In genomic region chr11:97437745-97438144, GRCm38 (mm10) we compare ENCODE assay signal across 8 mouse cellular contexts. TPM values are rescaled to one million over a fixed set of nuclear protein-coding genes. Genes with fewer than 3 reads are reported as not detected.
DNase-seq lines count a peak whose midpoint lies in the region; ATAC-seq and TF ChIP-seq lines count a peak whose summit lies in the region.

No protein-coding gene starts in this region.

- H3K4me2 ChIP-seq in forebrain, postnatal 0 days (ENCODE audit: low read depth), result no peak overlapping the region

- no peak overlapping the region for H3K9ac ChIP-seq in forebrain, postnatal 0 days

- no peaks in the 10 kb centered on the region for H3K9me3 ChIP-seq in forebrain, embryonic 10.5 days
- H3K9me3 ChIP-seq in forebrain, postnatal 0 days (ENCODE audit: low read length), result no peaks in the 10 kb centered on the region

- H3K4me1 ChIP-seq in forebrain, embryonic 10.5 days, result peaks cover 87% of the 10 kb centered on the region
- H3K4me1 ChIP-seq in forebrain, postnatal 0 days (ENCODE audit: insufficient read depth), result 0 out of 2 replicates have a peak, but pooled peaks cover 6% of the 10 kb centered on the region
- H3K4me1 ChIP-seq in lung, adult 2 months (ENCODE audit: control insufficient read depth, insufficient read depth, low read length), result peaks cover 41% of the 10 kb centered on the region

- peaks cover 53% of the 10 kb centered on the region for H3K27me3 ChIP-seq in forebrain, embryonic 10.5 days (ENCODE audit: poor library complexity, severe bottlenecking)
- peaks cover 3% of the 10 kb centered on the region; the same call in 1 of the 2 replicates for H3K27me3 ChIP-seq in forebrain, postnatal 0 days (ENCODE audit: insufficient read depth, low read length)

- 10% methylated on average over 5 of the region's 5 CpGs for WGBS in forebrain, embryonic 10.5 days
- 28% methylated on average over 5 of the region's 5 CpGs for WGBS in forebrain, postnatal 0 days
- 10% methylated on average over 5 of the region's 5 CpGs for WGBS in lung, adult 2 months

- H3K36me3 ChIP-seq in forebrain, embryonic 10.5 days (replicated peaks), result no peaks in the 10 kb centered on the region
- H3K36me3 ChIP-seq in forebrain, postnatal 0 days (ENCODE audit: insufficient read depth), result no peaks in the 10 kb centered on the region; the same call in 1 of the 2 replicates

- no peak for TF ChIP-seq CTCF in forebrain, postnatal 0 days (IDR thresholded peaks at IDR 0.05; ENCODE audit: low read depth)
- TF ChIP-seq CTCF in lung, adult 2 months (IDR thresholded peaks at IDR 0.05; ENCODE audit: insufficient read depth, low read length), result no peak

- no peak for ATAC-seq in forebrain, postnatal 0 days

- H3K27ac ChIP-seq in forebrain, embryonic 10.5 days, result peak overlapping the region; percentile 74
- H3K27ac ChIP-seq in forebrain, postnatal 0 days (ENCODE audit: low read depth, low read length), result no peak overlapping the region

- peak; percentile 8; the same call in 1 of the 2 replicates for TF ChIP-seq POLR2A in lung, adult 2 months (IDR thresholded peaks at IDR 0.05; ENCODE audit: borderline replicate concordance, extremely low read depth, low read depth, low read length)

- no peak for DNase-seq in forebrain, embryonic 10.5 days (ENCODE audit: extremely low spot score, low spot score)
- DNase-seq in forebrain, postnatal 0 days, result no peak
- DNase-seq in adrenal gland, adult 8-10 months, result peak; percentile 74
- DNase-seq in heart, adult 11 months, result peak; percentile 99
- DNase-seq in kidney, adult 18-20 months, result peak; percentile 79
- peak; percentile 76 for DNase-seq in lung, adult 2 months
- DNase-seq in testis, postnatal 10 days (ENCODE audit: low spot score), result peak; percentile 89
- DNase-seq in frontal cortex, postnatal 25 days (ENCODE audit: low spot score in 2 of 2), result no peak

- H3K4me3 ChIP-seq in forebrain, embryonic 10.5 days, result no peak overlapping the region
- H3K4me3 ChIP-seq in forebrain, postnatal 0 days (ENCODE audit: low read depth, low read length), result no peak overlapping the region
- no peak overlapping the region for H3K4me3 ChIP-seq in lung, adult 2 months (replicated peaks; ENCODE audit: extremely low read depth, low read depth, low read length)

RNA-seq across cellular contexts. Expression of gene Arhgap23, which starts 22.4 kb away (rescaled TPM):
- 1.6 and 2.2 TPM in 2 replicates for polyA plus RNA-seq in forebrain, embryonic 10.5 days (2016; fragmentation: Nextera tagmentation; extraction: Ambion mirVana)
- total RNA-seq in forebrain, postnatal 0 days (2014; rRNA removed), result 52.7 and 52.9 TPM in 2 replicates
- 7.0 and 10.2 TPM in 2 replicates for polyA plus RNA-seq in forebrain, postnatal 0 days (2015; fragmentation: Nextera tagmentation; extraction: Ambion mirVana)
- total RNA-seq in adrenal gland, adult 8-10 months (2022), result 10 to 100 TPM; 23.3 to 36.4 (median 31.8) TPM
- polyA plus RNA-seq in lung, adult 2 months (2012; rRNA removed), result 74.3 and 90.6 TPM in 2 replicates

Comparison
In these comparisons a context has a peak if more than half of its experiments do, and no peak if none do; other contexts are left out.
1. DNase-seq: peak in adrenal gland, adult 8-10 months (single experiment), heart, adult 11 months (single experiment), kidney, adult 18-20 months (single experiment), lung, adult 2 months (single experiment) and testis, postnatal 10 days (single experiment); none in forebrain, embryonic 10.5 days (single experiment), forebrain, postnatal 0 days (single experiment) and frontal cortex, postnatal 25 days (0 of 2).